ENCODE assay signal across 8 mouse cellular contexts in the genomic region with DNA sequence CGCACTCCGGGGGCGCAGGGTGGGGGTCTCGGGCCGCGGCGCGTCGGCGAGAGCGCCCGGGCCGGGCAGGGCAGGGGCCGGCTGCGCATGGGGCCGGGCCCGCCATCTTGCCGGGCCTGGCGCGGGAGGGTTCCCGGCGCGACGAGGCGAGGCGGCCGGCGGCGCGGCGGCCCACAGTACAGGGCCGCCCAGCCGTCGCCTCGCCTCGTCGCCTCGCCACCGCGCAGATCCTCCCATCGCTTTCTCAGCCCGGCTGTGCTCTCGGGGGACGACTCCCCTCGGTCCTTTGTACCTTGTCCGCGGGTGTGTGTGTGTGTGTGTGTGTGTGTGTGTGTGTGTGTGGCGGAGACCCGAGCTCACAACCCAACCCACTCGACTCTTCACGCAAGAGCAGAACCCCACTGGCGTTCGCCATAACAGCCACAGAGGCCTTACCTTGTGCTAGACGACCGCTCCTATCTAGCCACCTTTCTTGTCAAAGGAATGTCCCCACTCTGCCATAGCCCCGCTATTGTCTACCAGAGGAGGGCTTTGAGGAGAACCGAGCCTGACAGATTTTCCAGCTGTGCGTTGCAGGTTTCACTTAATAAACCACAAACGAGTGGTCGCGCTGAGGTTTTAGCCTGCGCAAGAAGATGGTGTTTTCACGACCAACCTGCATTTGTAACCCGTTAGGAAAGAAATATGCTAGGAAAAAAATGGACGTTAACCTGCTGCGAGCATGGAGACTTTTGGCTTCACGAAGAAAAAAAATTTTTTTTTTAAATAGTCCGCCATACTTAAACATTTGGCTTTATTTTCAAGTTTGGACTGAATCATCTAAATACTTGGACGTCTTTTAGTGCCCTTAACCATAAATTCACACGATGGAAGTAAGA. TPM values are rescaled to one million over a fixed set of nuclear protein-coding genes. Genes with fewer than 3 reads are reported as not detected.
DNase-seq lines count a peak whose midpoint lies in the region; ATAC-seq and TF ChIP-seq lines count a peak whose summit lies in the region.

No protein-coding gene starts in this region.

- peak; percentile 40 for DNase-seq in c-Kit-positive CD71-positive TER-119-negative erythroid progenitor cells, embryonic 14.5 days (ENCODE audit: low read depth)
- peak; percentile 83 for DNase-seq in forebrain, embryonic 11.5 days (ENCODE audit: low spot score)
- peak; percentile 40 for DNase-seq in heart, postnatal 0 days (ENCODE audit: low spot score)
- DNase-seq in kidney, postnatal 36 days = peak; percentile 45 to 73
- DNase-seq in liver, embryonic 14.5 days (ENCODE audit: low read depth in 3 of 3, low spot score in 3 of 3) = peak; percentile 24 to 52 (median 25)
- DNase-seq in neural tube, embryonic 11.5 days (ENCODE audit: low spot score) = peak; percentile 77
- DNase-seq in stomach, postnatal 0 days (ENCODE audit: low spot score) = peak; percentile 71

- TF ChIP-seq POLR2A in ES-Bruce4 (IDR thresholded peaks at IDR 0.05; ENCODE audit: insufficient read depth, low read length) = no peak

- peak overlapping the region; percentile 83 for H3K4me2 ChIP-seq in forebrain, embryonic 11.5 days (ENCODE audit: low read depth, low read length, severe bottlenecking)
- H3K4me2 ChIP-seq in heart, postnatal 0 days (ENCODE audit: low read depth, low read length) = peak overlapping the region; percentile 60
- H3K4me2 ChIP-seq in liver, embryonic 14.5 days (ENCODE audit: low read depth) = peak overlapping the region; percentile 92
- peak overlapping the region; percentile 68 for H3K4me2 ChIP-seq in neural tube, embryonic 11.5 days (ENCODE audit: low read depth)
- H3K4me2 ChIP-seq in stomach, postnatal 0 days (replicated peaks; ENCODE audit: low read depth) = peak overlapping the region; percentile 67

- peak overlapping the region; percentile 98 for H3K4me3 ChIP-seq in ES-Bruce4 (ENCODE audit: low read depth, low read length)
- H3K4me3 ChIP-seq in forebrain, embryonic 11.5 days (ENCODE audit: low read depth, low read length) = peak overlapping the region; percentile 72
- H3K4me3 ChIP-seq in heart, postnatal 0 days (ENCODE audit: low read depth, low read length) = peak overlapping the region; percentile 64
- H3K4me3 ChIP-seq in liver, embryonic 14.5 days (ENCODE audit: insufficient read depth in 1 of 2, low read depth in 2 of 2, low read length in 2 of 2) = peak overlapping the region; percentile 84 to 97
- peak overlapping the region; percentile 75 for H3K4me3 ChIP-seq in neural tube, embryonic 11.5 days (ENCODE audit: low read depth, low read length)
- peak overlapping the region; percentile 62 for H3K4me3 ChIP-seq in stomach, postnatal 0 days (ENCODE audit: low read depth, low read length)

- no peaks in the 10 kb centered on the region for H3K27me3 ChIP-seq in ES-Bruce4 (ENCODE audit: control insufficient read depth, insufficient read depth, low read length, poor library complexity, severe bottlenecking)
- H3K27me3 ChIP-seq in forebrain, embryonic 11.5 days (ENCODE audit: control insufficient read depth, insufficient read depth, low read length) = no peaks in the 10 kb centered on the region
- H3K27me3 ChIP-seq in heart, postnatal 0 days (ENCODE audit: control insufficient read depth, insufficient read depth, low read length) = no peaks in the 10 kb centered on the region
- no peaks in the 10 kb centered on the region for H3K27me3 ChIP-seq in liver, embryonic 14.5 days (ENCODE audit: control insufficient read depth, insufficient read depth, low read length)
- H3K27me3 ChIP-seq in neural tube, embryonic 11.5 days (ENCODE audit: control insufficient read depth, insufficient read depth, low read length) = no peaks in the 10 kb centered on the region
- H3K27me3 ChIP-seq in stomach, postnatal 0 days (ENCODE audit: control insufficient read depth, insufficient read depth, low read length) = no peaks in the 10 kb centered on the region

- H3K27ac ChIP-seq in ES-Bruce4 (ENCODE audit: insufficient read depth, low read length) = peak overlapping the region; percentile 54; the same call in 1 of the 2 replicates
- H3K27ac ChIP-seq in forebrain, embryonic 11.5 days (ENCODE audit: low read depth, low read length) = peak overlapping the region; percentile 97
- peak overlapping the region; percentile 95 for H3K27ac ChIP-seq in heart, postnatal 0 days (ENCODE audit: low read depth)
- H3K27ac ChIP-seq in liver, embryonic 14.5 days = peak overlapping the region; percentile 84
- peak overlapping the region; percentile 100 for H3K27ac ChIP-seq in neural tube, embryonic 11.5 days (ENCODE audit: low read depth, low read length)
- peak overlapping the region; percentile 99 for H3K27ac ChIP-seq in stomach, postnatal 0 days (replicated peaks)

- H3K4me1 ChIP-seq in ES-Bruce4 (ENCODE audit: control insufficient read depth, insufficient read depth, low read length) = no peaks in the 10 kb centered on the region
- no peaks in the 10 kb centered on the region; the same call in 1 of the 2 replicates for H3K4me1 ChIP-seq in forebrain, embryonic 11.5 days (replicated peaks; ENCODE audit: control insufficient read depth, insufficient read depth, low read length)
- 0 out of 2 replicates have a peak, but pooled peaks cover 5% of the 10 kb centered on the region for H3K4me1 ChIP-seq in heart, postnatal 0 days (ENCODE audit: control insufficient read depth, insufficient read depth)
- peaks cover 0 to 10% of the 10 kb centered on the region in 2 experiments; a peak in 2 of 4 replicates for H3K4me1 ChIP-seq in liver, embryonic 14.5 days (replicated peaks; ENCODE audit: control insufficient read depth in 2 of 2, insufficient read depth in 2 of 2, low read length in 1 of 2)
- 0 out of 2 replicates have a peak, but pooled peaks cover 3% of the 10 kb centered on the region for H3K4me1 ChIP-seq in neural tube, embryonic 11.5 days (ENCODE audit: control insufficient read depth, insufficient read depth, low read length)
- H3K4me1 ChIP-seq in stomach, postnatal 0 days (replicated peaks; ENCODE audit: control insufficient read depth, insufficient read depth) = no peaks in the 10 kb centered on the region; the same call in 1 of the 2 replicates

- H3K36me3 ChIP-seq in ES-Bruce4 (ENCODE audit: control insufficient read depth, insufficient read depth, low read length, poor library complexity, severe bottlenecking) = no peaks in the 10 kb centered on the region
- H3K36me3 ChIP-seq in forebrain, embryonic 11.5 days (ENCODE audit: control insufficient read depth, insufficient read depth, low read length) = no peaks in the 10 kb centered on the region
- no peaks in the 10 kb centered on the region for H3K36me3 ChIP-seq in heart, postnatal 0 days (replicated peaks; ENCODE audit: control insufficient read depth, insufficient read depth, low read length)
- no peaks in the 10 kb centered on the region for H3K36me3 ChIP-seq in liver, embryonic 14.5 days (replicated peaks; ENCODE audit: control insufficient read depth, insufficient read depth, low read depth)
- H3K36me3 ChIP-seq in neural tube, embryonic 11.5 days (ENCODE audit: control insufficient read depth, insufficient read depth, low read length) = no peaks in the 10 kb centered on the region
- H3K36me3 ChIP-seq in stomach, postnatal 0 days (ENCODE audit: control insufficient read depth, insufficient read depth, low read length) = no peaks in the 10 kb centered on the region

- H3K9me3 ChIP-seq in ES-Bruce4 (replicated peaks; ENCODE audit: control insufficient read depth, insufficient read depth, low read length, poor library complexity, severe bottlenecking) = peaks cover 38% of the 10 kb centered on the region
- H3K9me3 ChIP-seq in forebrain, embryonic 11.5 days (ENCODE audit: control insufficient read depth, low read length) = peaks cover 2% of the 10 kb centered on the region; the same call in 1 of the 2 replicates
- no peaks in the 10 kb centered on the region for H3K9me3 ChIP-seq in heart, postnatal 0 days (replicated peaks; ENCODE audit: control insufficient read depth, low read length)
- no peaks in the 10 kb centered on the region; the same call in 1 of the 2 replicates for H3K9me3 ChIP-seq in liver, embryonic 14.5 days (ENCODE audit: control insufficient read depth, low read length)
- H3K9me3 ChIP-seq in neural tube, embryonic 11.5 days (ENCODE audit: control insufficient read depth, low read length) = no peaks in the 10 kb centered on the region
- no peaks in the 10 kb centered on the region for H3K9me3 ChIP-seq in stomach, postnatal 0 days (ENCODE audit: control insufficient read depth, low read length)

- ATAC-seq in forebrain, embryonic 11.5 days (replicated peaks; ENCODE audit: low FRiP score) = peak; percentile 86
- peak; percentile 82 for ATAC-seq in heart, postnatal 0 days (ENCODE audit: insufficient read depth, low read depth)
- peak; percentile 83 for ATAC-seq in liver, embryonic 14.5 days (ENCODE audit: insufficient read depth)
- ATAC-seq in neural tube, embryonic 11.5 days (ENCODE audit: insufficient read depth, low FRiP score, low TSS enrichment) = peak; percentile 87
- peak; percentile 86 for ATAC-seq in stomach, postnatal 0 days (ENCODE audit: low FRiP score, low TSS enrichment)

- 3% methylated on average over 36 of the region's 70 CpGs for WGBS in forebrain, embryonic 11.5 days
- 1% methylated on average over 43 of the region's 70 CpGs for WGBS in heart, postnatal 0 days
- under 1% methylated on average over 67 of the region's 70 CpGs for WGBS in liver, embryonic 14.5 days (ENCODE audit: insufficient replicate concordance)
- WGBS in neural tube, embryonic 11.5 days = 2% methylated on average over 41 of the region's 70 CpGs
- WGBS in stomach, postnatal 0 days = under 1% methylated on average over 70 of the region's 70 CpGs

- H3K9ac ChIP-seq in ES-Bruce4 (ENCODE audit: low read depth, poor library complexity, severe bottlenecking) = peak overlapping the region; percentile 83
- H3K9ac ChIP-seq in forebrain, embryonic 11.5 days (ENCODE audit: low read length) = peak overlapping the region; percentile 97
- peak overlapping the region; percentile 92 for H3K9ac ChIP-seq in heart, postnatal 0 days (replicated peaks; ENCODE audit: low read depth, low read length)
- peak overlapping the region; percentile 92 for H3K9ac ChIP-seq in liver, embryonic 14.5 days (replicated peaks)
- H3K9ac ChIP-seq in neural tube, embryonic 11.5 days (ENCODE audit: low read length) = peak overlapping the region; percentile 96
- peak overlapping the region; percentile 92 for H3K9ac ChIP-seq in stomach, postnatal 0 days (ENCODE audit: low read length)

- no peak for TF ChIP-seq EP300 in ES-Bruce4 (IDR thresholded peaks at IDR 0.05; ENCODE audit: insufficient read depth, low read depth, low read length)
- no peak for TF ChIP-seq EP300 in heart, postnatal 0 days (IDR thresholded peaks at IDR 0.05; ENCODE audit: low read depth)
- TF ChIP-seq EP300 in liver, embryonic 14.5 days (IDR thresholded peaks at IDR 0.05; ENCODE audit: low read depth) = no peak
- TF ChIP-seq EP300 in stomach, postnatal 0 days (optimal IDR thresholded peaks at IDR 0.05) = no peak

- no peak for TF ChIP-seq CTCF in ES-Bruce4 (IDR thresholded peaks at IDR 0.05; ENCODE audit: low read depth, low read length)
- no peak for TF ChIP-seq CTCF in heart, postnatal 0 days (IDR thresholded peaks at IDR 0.05; ENCODE audit: low read depth)
- TF ChIP-seq CTCF in liver, embryonic 14.5 days (IDR thresholded peaks at IDR 0.05; ENCODE audit: low read depth) = no peak
- no peak for TF ChIP-seq CTCF in stomach, postnatal 0 days (IDR thresholded peaks at IDR 0.05; ENCODE audit: low read depth)

RNA-seq across cellular contexts. Expression of gene Zfp280d, which starts 0.7 kb away (rescaled TPM):
- polyA plus RNA-seq in ES-Bruce4 (2011; ENCODE audit: insufficient read depth, insufficient read length, low read depth, missing spikeins) = 68.6 and 72.7 TPM in 2 replicates
- polyA plus RNA-seq in forebrain, embryonic 11.5 days (2014; fragmentation: Nextera tagmentation; extraction: Ambion mirVana) = 54.2 and 66.3 TPM in 2 replicates
- 40.9 and 42.6 TPM in 2 replicates for total RNA-seq in heart, postnatal 0 days (2014; rRNA removed; ENCODE audit: low replicate concordance)
- 14.8 and 15.5 TPM in 2 replicates for polyA plus RNA-seq in heart, postnatal 0 days (2015; fragmentation: Nextera tagmentation; extraction: Ambion mirVana)
- polyA plus RNA-seq in liver, embryonic 14.5 days (2012; rRNA removed) = 10.4 and 14.5 TPM in 2 replicates
- 11.0 and 12.5 TPM in 2 replicates for polyA plus RNA-seq in liver, embryonic 14.5 days (2014; fragmentation: Nextera tagmentation; extraction: Ambion mirVana)
- 50.6 and 54.4 TPM in 2 replicates for polyA plus RNA-seq in neural tube, embryonic 11.5 days (2014; fragmentation: Nextera tagmentation; extraction: Ambion mirVana)
- polyA plus RNA-seq in stomach, postnatal 0 days (2015; fragmentation: Nextera tagmentation; extraction: Ambion mirVana) = 11.4 and 12.0 TPM in 2 replicates

Comparison
In these comparisons a context has a peak if more than half of its experiments do, and no peak if none do; other contexts are left out.
1. Peak in every context shown above with its lines: DNase-seq, ATAC-seq, H3K4me3 ChIP-seq and H3K27ac ChIP-seq.
2. DNase-seq: peak in every context shown above with its lines; median percentile 83 in forebrain, embryonic 11.5 days; 77 in neural tube, embryonic 11.5 days; 71 in stomach, postnatal 0 days; 59 in kidney, postnatal 36 days; 40 in c-Kit-positive CD71-positive TER-119-negative erythroid progenitor cells, embryonic 14.5 days; 40 in heart, postnatal 0 days; 25 in liver, embryonic 14.5 days.